Mouse (Mus musculus) T-helper 2 cell (primary cell): ENCODE measurements around the gene Il23a.
"Not testable (repeated sequence)": the region's sequence is repeated elsewhere in the genome, so short reads cannot be mapped to it uniquely, and the experiment has no call there.

ENCODE experiments used
- in situ Hi-C: fragments of 300-600 bp; cut with MboI, MseI; formaldehyde crosslinking; loops from one replicate; pipeline ENCODE4 v1.15.1; 2025; ENCODE audit warnings: high pct_unique_total_duplicates

Il23a gene

GRCm38 (mm10) chr10:128309654-128310053 lies 11.1 kb upstream of the Il23a start:
- in situ Hi-C loops: no loop called here

DNA sequence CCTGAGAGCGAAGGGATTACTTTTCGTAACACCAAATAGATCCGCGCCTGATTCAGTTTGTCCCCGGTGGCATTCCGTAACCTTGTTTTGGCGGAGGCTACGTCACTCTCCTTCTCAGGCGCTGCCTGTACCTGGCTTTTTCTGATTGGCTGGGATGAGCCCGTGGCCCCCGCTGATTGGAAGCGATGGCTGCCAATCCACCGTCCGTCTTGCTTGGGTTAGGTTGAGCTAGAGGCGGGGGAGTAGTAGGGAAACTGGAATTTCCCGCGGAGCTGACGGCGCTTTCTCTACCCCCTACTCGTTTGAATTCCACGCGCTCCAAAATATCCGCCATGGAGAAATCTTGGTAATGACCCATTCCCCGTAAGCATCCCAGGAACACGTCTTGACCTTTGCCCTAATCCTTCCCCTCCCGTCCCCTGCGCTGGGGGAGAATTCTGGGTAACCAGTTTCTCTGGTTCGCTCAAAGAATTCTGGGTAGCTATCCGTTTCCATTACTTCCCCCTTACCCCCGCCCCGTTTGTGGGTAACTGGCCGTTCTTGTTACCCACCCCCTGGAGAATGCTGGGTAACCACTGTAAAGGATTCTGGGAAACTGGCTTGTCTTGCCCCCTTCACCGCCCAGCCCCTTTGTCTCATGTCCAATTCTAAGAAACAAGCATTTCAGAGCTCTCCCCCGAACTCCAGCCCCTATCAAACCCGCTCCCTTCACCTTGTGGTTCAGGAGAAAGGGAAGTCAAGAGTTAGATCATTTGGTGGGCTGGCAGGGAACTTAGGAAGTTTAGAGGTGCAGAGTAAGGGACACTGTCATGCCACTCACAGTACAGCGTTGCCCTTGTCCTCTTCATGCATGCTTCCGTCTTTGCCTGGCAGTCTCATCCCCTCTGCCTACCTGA lies 4.8 kb upstream of the Il23a start, which contains the start of gene Pan2:
Pan2 (plus strand) TSS at position 210 of the 896 bp plus-strand sequence.
- in situ Hi-C loops: no loop called here

DNA sequence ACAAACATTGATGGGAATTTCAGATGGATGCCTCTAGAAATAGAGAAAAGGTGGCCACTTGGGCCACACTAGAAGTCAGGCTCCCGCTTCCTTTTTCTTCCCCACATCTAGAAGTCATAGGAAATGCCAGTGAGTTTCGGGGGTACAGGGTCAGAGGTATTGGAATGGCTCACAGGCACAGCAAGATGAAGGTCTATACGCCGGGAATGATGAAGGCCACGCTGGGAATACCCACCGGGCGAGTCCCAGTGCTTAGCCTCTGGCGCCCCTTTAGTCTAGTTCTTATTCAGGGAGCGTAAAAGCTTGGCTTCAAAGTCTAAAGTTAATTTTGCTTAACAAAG lies 4.2 kb upstream of the Il23a start:
- in situ Hi-C loops: no loop called here

- in situ Hi-C loops: no loop called here
These were observed 3.8 kb upstream of the Il23a start for GRCm38 (mm10) chr10:128302357-128302756.

GRCm38 (mm10) chr10:128298243-128298642 lies 309 bp downstream of the Il23a start:
- in situ Hi-C loops: no loop called here

GRCm38 (mm10) chr10:128297622-128298021 lies 930 bp downstream of the Il23a start:
- in situ Hi-C loops: no loop called here

GRCm38 (mm10) chr10:128297221-128297620 lies 1.3 kb downstream of the Il23a start:
- in situ Hi-C loops: no loop called here

DNA sequence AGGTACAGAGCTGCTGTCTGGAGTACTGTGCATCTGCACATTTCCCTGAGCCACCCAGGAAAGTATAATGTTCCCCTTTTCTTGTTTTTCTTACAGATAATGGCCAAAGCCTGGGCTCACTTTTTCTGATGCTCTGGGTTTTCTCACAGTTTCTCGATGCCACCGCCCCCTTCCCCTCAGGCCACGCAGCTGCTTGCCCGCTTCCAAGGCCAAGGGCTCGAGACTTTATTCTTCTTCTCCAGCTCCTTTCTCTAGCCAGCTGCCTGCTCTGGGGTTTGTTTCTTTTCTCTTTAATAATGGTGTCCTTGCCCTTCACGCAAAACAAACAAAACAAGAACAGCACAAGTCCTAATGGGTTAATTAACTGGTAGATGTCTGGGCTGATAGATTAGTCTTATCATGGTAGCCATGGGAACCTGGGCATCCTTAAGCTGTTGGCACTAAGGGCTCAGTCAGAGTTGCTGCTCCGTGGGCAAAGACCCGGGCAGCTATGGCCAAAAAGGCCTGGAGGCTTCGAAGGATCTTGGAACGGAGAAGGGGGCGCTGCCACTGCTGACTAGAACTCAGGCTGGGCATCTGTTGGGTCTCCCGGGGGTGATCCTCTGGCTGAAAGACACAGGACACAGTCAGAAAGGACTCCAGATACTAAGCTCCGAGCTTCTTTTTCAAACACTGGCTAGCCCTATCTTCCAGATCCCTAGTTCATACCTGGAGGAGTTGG lies 2.0 kb downstream of the Il23a start:
- in situ Hi-C loops: no loop called here

DNA sequence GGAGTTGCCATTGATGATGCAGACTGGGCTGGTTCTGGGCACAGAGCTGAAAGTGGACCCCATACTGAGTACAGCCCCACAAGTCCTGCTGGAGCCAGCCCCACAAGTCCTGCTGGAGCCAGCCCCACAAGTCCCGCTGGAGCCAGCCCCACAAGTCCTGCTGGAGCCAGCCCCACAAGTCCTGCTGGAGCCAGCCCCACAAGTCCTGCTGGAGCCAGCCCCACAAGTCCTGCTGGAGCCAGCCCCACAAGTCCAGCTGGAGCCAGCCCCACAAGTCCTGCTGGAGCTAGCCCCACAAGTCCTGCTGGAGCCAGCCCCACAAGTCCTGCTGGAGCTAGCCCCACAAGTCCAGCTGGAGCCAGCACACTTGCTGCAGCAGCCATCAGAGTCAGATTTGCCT lies 8.0 kb downstream of the Il23a start:
- in situ Hi-C loops: not testable (repeated sequence)

- in situ Hi-C loops: no loop called here
These were observed 14.7 kb downstream of the Il23a start for GRCm38 (mm10) chr10:128283604-128284579.

GRCm38 (mm10) chr10:128282886-128283450 lies 15.6 kb downstream of the Il23a start:
- in situ Hi-C loops: no loop called here

GRCm38 (mm10) chr10:128281682-128282081 lies 16.9 kb downstream of the Il23a start:
- in situ Hi-C loops: no loop called here

- in situ Hi-C loops: no loop called here
These were observed 17.6 kb downstream of the Il23a start for GRCm38 (mm10) chr10:128280943-128281342.

DNA sequence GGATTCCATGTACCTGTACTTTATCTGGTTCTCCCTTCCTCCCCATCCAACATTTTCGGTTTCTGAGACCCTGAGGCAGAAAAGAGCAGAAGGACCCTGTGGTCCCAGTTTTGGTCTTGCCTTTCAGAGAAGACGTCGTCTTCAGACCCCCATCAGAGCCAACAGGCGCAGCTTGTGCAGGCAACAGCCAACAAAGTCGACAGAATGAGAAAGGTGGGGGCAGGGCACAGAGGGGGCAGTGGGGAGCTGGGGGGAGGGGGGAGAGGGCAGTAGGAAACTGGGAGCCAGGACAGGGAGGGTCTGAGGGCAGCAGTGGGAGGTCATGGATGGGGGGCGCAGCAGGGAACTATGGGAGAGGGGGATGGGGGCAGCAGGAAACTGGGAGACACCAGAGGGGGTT lies 20.4 kb downstream of the Il23a start:
- in situ Hi-C loops: no loop called here

GRCm38 (mm10) chr10:128275374-128275773 lies 23.2 kb downstream of the Il23a start:
- in situ Hi-C loops: not testable (repeated sequence)

GRCm38 (mm10) chr10:128272819-128273439 lies 25.6 kb downstream of the Il23a start:
- in situ Hi-C loops: not testable (repeated sequence)

GRCm38 (mm10) chr10:128271883-128272282 lies 26.7 kb downstream of the Il23a start:
- in situ Hi-C loops: no loop called here

DNA sequence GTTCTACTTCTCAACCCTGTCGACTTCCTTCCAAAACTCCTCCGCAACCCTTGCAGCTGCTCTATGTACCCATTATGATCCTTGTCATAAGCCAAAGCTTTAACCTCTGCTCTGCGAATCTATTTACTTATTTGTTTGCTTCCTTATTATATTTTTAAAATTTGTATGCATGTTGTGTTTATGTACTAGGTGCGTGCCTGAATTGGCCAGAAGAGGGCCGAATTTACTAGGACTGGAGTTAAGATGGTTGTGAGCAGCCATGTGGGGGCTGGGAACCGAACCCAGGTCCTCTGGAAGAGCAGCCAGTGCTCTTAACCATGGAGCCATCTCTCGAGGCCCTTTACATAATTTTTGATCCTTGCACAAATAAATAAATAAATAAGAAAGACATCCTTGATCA lies 27.7 kb downstream of the Il23a start:
- in situ Hi-C loops: no loop called here

GRCm38 (mm10) chr10:128270287-128270841 lies 28.2 kb downstream of the Il23a start, which contains the start of gene Stat2:
Stat2 (plus strand) TSS chr10:128270559.
- in situ Hi-C loops: no loop called here

- in situ Hi-C loops: no loop called here
These were observed 29.2 kb downstream of the Il23a start for GRCm38 (mm10) chr10:128269206-128269910.
